Mouse (Mus musculus): ENCODE measurements around the gene Fgd2.

GRCm38 (mm10) chr17:29428213-29428612 lies 67.5 kb downstream of the Fgd2 start:
- no peak for TF ChIP-seq CTCF (IDR thresholded peaks at IDR 0.05; ENCODE audit: extremely low read depth, insufficient read depth, insufficient read length, insufficient replicate concordance)
- no peak for TF ChIP-seq POLR2A (IDR thresholded peaks at IDR 0.05; ENCODE audit: low read depth, low read length)
